Mouse (Mus musculus): ENCODE data around the gene Cby3. TPM values are rescaled to one million over a fixed set of nuclear protein-coding genes. Genes with fewer than 3 reads are reported as not detected.

The Cby3 gene
- polyA plus RNA-seq, 1 experiment from 2014 or later: 1.2 TPM

DNA sequence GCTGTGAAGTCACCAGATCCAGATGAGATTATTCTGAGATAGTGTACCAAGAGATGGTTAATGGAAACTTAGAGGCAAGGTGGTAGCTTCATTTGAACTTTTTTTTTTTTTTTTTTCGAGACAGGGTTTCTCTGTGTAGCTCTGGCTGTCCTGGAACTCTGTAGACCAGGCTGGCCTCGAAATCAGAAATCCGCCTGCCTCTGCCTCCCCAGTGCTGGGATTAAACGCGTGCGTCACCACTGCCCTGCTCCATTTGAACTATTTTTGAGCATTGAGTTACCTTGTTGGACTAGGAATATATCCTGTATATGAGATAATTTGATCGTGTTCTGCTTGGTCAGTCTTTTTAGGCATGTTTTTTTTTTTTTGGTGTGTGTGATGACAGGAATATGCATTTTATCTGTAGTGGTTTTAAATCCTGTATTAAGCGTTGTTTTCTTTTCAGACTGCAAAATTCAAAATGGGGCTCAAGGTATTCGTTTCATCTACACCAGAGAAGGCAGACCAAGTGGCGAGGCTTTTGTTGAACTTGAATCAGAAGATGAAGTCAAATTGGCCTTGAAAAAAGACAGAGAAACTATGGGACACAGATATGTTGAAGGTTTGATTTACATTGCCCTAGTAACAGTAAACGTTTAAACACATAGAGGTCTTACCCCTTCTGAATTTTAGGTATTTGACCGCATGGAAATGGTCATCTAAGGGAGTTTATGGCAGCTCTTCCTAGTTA is 24.9 kb downstream of the Cby3 start:
- Histone ChIP-seq H3K4me1 (peaks cover 34% of the 10 kb centered on the region), H3K4me2 (replicated peaks) (peak overlapping the region; percentile 59), H3K9ac (replicated peaks) (peak overlapping the region; percentile 99), H3K27me3 (no peaks in the 10 kb centered on the region), H3K9me3 (no peaks in the 10 kb centered on the region), H3K27ac (replicated peaks) (no peak overlapping the region), H3K36me3 (peaks cover 29% of the 10 kb centered on the region), H3K4me3 (peak overlapping the region; percentile 87)
- no peak for ATAC-seq (replicated peaks)
- 63% methylated on average over 12 of the region's 12 CpGs for WGBS

DNA sequence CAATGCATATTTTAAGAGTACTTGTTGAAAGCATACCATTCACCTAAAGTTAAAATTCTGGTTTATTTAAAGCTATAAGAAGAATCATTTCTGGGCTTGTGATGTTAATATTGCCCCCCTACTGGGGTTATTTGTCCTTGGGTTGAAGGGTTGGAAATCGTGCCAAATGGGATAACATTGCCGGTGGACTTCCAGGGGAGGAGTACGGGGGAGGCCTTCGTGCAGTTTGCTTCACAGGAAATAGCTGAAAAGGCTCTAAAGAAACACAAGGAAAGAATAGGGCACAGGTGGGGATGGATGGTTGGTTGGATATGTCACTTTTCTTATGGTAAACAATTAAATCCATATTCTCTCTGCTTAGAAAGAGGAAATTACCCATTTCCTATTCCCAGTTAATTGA is 27.0 kb downstream of the Cby3 start:
- H3K27me3 ChIP-seq: no peaks in the 10 kb centered on the region
- no peaks in the 10 kb centered on the region for H3K9me3 ChIP-seq
- peak overlapping the region; percentile 36 for H3K4me3 ChIP-seq
- peak overlapping the region; percentile 55 for H3K4me2 ChIP-seq (replicated peaks)
- WGBS: 15% methylated on average over 4 of the region's 4 CpGs
- peak overlapping the region; percentile 38; the same call in 1 of the 2 replicates for H3K9ac ChIP-seq (replicated peaks)
- H3K27ac ChIP-seq (replicated peaks): no peak overlapping the region
- no peak for ATAC-seq (replicated peaks)
- peaks cover 42% of the 10 kb centered on the region for H3K36me3 ChIP-seq
- peaks cover 30% of the 10 kb centered on the region for H3K4me1 ChIP-seq

DNA sequence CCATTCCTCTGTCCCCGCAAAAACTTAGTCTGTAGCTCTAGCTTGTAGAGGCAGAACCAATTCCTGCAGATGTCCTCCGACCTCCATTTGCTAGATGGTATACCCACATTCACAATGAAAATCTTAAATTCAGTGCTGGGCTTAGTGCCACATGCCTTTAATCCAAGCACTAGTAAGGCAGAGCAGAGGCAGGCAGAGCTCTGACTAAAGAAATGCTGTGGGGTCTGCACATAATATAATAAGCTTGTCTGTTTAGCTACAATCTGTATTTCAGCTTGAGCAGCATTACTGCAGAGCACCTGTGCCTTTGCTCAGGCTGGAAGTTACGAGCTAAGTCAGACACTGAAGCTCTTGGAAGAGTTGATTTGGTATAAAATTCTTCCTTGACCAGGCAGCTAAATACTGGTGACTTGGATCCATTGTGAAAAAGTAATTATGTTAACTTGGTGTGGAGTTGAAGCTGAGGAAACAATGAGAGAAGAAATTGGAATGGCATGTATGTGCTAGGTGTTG is 33.0 kb downstream of the Cby3 start:
- Histone ChIP-seq H3K27ac (replicated peaks) (no peak overlapping the region), H3K27me3 (no peaks in the 10 kb centered on the region), H3K4me2 (replicated peaks) (no peak overlapping the region), H3K9me3 (no peaks in the 10 kb centered on the region), H3K36me3 (peaks cover 76% of the 10 kb centered on the region), H3K9ac (replicated peaks) (no peak overlapping the region), H3K4me1 (peaks cover 5% of the 10 kb centered on the region), H3K4me3 (no peak overlapping the region)
- 81% methylated on average over 3 of the region's 3 CpGs for WGBS
- no peak for ATAC-seq (replicated peaks)

DNA sequence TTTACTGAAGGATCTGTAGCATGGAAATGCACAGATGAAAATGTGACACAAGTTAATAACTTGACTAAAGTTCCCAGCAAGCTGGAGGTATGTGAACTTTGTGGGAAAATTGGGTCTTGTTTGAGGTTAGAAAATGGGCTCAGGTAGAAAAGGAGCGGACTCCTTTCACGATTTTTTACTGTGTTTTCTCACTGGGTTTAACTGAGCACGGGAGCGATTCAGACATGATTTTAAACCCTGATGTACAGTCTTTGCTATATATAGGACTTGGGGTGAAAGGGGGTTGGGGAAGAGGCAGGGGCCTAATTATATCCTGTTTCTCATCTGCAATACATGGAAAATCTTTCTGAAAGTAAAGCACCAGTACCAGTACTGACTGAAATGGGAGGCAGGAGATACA is 33.4 kb downstream of the Cby3 start:
- H3K36me3 ChIP-seq: peaks cover 71% of the 10 kb centered on the region

DNA sequence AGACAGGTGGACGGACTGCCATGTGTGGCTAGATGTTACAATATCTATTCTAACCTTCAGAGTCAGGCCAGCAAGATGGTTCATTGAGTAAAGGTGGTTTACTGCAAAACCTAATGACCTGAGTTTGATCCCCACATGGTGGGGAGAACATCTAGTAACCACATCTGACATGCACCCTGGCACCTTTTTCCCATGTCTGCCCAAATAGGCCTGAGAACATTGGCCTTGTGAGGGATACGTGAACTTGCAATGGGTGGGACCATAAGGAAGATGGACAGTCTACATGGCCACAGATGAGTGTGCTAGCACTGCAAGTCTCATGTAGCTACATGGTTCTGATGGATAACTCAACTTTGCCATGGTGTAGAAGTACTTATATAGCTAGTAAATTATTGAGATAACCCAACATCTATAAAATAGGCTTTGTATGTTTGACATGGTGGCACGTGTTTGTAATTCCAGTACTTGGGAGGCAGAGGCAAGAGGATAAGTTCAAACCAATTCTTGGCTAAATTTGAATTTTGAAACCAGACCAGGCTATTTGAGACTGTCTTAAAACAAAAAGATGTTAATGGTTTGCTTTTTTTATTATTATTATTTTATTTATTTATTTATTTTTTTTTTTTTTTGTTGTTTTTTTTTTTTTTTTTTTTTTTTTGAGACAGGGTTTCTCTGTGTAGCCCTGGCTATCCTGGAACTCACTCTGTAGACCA is 34.1 kb downstream of the Cby3 start:
- H3K27me3 ChIP-seq: no peaks in the 10 kb centered on the region
- H3K36me3 ChIP-seq: peaks cover 68% of the 10 kb centered on the region
- H3K4me3 ChIP-seq: no peak overlapping the region
- H3K4me2 ChIP-seq (replicated peaks): no peak overlapping the region
- WGBS: 93% methylated on average over 3 of the region's 3 CpGs
- no peak for ATAC-seq (replicated peaks)
- no peak overlapping the region for H3K9ac ChIP-seq (replicated peaks)
- no peaks in the 10 kb centered on the region for H3K9me3 ChIP-seq
- H3K4me1 ChIP-seq: no peaks in the 10 kb centered on the region
- no peak overlapping the region for H3K27ac ChIP-seq (replicated peaks)

More for the DNA sequence above, 33.4 kb downstream of the Cby3 start:
- no peak overlapping the region for H3K4me3 ChIP-seq
- no peak overlapping the region for H3K9ac ChIP-seq (replicated peaks)
- no peak overlapping the region for H3K27ac ChIP-seq (replicated peaks)
- peaks cover 1% of the 10 kb centered on the region for H3K4me1 ChIP-seq
- H3K27me3 ChIP-seq: no peaks in the 10 kb centered on the region
- ATAC-seq (replicated peaks): no peak
- no peaks in the 10 kb centered on the region for H3K9me3 ChIP-seq
- H3K4me2 ChIP-seq (replicated peaks): no peak overlapping the region
- 92% methylated on average over 4 of the region's 4 CpGs for WGBS

DNA sequence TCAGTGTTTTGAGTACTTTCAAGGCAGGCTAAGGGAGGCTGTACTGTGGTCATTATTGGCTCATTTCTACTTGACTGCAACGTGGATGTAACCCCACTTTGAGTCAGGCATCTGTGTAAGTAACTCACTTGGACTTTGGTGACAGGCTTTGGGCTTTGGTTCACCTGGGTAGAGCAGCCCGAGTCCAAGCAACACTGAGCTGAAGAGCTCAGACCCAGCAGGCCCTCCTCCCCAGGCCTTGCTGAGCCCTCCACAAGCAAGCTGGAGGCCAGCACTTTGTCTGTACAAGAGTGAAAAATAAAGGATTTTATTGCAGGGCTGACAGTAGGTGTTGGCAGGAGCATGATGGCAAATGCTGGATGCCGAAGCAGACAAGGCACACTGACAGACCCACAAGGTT is 34.7 kb downstream of the Cby3 start:
- H3K4me3 ChIP-seq: no peak overlapping the region
- H3K36me3 ChIP-seq: peaks cover 71% of the 10 kb centered on the region
- no peaks in the 10 kb centered on the region for H3K9me3 ChIP-seq
- no peak overlapping the region for H3K4me2 ChIP-seq (replicated peaks)
- ATAC-seq (replicated peaks): no peak
- no peak overlapping the region for H3K9ac ChIP-seq (replicated peaks)
- H3K27ac ChIP-seq (replicated peaks): no peak overlapping the region; the same call in 1 of the 2 replicates
- H3K4me1 ChIP-seq: no peaks in the 10 kb centered on the region
- no peaks in the 10 kb centered on the region for H3K27me3 ChIP-seq
- 73% methylated on average over 3 of the region's 3 CpGs for WGBS

DNA sequence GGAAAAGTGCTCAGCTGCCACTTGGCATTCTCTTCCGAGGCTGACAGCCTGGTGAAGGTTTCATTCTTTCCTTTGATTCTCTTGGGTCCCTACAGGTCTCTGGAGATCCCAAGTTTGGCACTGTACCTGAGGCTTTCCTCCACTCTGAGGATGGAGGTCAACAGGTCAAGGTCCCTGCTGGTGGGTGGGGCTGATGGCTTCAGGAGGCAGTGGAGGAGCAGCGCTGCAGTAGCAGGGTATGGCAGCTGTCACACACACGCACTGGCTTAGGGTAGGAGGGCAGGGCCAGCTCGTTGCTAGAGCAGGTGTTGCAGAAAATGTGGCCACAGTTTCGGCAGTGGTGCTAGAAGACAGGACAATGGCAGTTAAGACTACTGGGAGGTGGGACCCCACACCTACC is 35.4 kb downstream of the Cby3 start:
- 77% methylated on average over 5 of the region's 5 CpGs for WGBS
- Histone ChIP-seq H3K4me3 (no peak overlapping the region), H3K9ac (replicated peaks) (no peak overlapping the region), H3K27me3 (no peaks in the 10 kb centered on the region), H3K4me1 (no peaks in the 10 kb centered on the region), H3K9me3 (no peaks in the 10 kb centered on the region), H3K4me2 (replicated peaks) (no peak overlapping the region), H3K27ac (replicated peaks) (no peak overlapping the region), H3K36me3 (peaks cover 73% of the 10 kb centered on the region)
- no peak for ATAC-seq (replicated peaks)

DNA sequence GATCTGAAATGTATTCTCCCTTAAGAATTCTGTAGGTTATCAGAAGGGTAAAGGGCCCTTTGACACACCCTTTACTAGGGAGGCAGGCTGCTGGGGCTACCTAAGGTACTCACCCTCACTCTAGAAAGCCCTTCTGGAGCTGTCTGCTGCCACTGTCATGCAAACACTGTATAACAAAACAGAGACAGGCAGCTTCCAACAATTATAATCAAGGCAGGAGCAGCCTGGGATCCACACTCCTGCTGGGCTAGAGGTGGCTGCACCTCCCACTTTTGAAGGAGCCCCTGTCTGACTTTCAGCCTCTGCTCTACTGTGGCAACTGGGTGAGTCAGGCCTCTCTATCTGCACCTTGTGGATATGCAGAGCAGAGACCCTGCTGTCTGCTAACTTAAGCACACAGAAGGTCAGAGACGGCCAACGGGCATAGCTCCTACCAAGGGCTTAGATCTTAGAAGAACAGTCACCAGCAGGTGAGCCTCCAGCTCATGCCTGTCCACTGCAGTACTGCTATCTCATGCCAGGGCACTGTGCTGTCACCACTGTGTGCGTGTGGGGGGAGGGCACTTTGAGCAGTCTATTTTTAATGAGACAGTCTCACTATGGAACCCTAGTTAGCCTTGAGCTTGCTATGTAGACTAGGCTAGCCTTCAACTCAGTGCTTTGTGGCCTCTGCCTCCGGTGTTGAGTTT is 37.2 kb downstream of the Cby3 start:
- H3K4me1 ChIP-seq: no peaks in the 10 kb centered on the region
- H3K27ac ChIP-seq (replicated peaks): no peak overlapping the region
- H3K4me2 ChIP-seq (replicated peaks): no peak overlapping the region
- no peaks in the 10 kb centered on the region for H3K27me3 ChIP-seq
- peaks cover 70% of the 10 kb centered on the region for H3K36me3 ChIP-seq
- H3K9me3 ChIP-seq: no peaks in the 10 kb centered on the region
- no peak overlapping the region for H3K4me3 ChIP-seq
- WGBS: 92% methylated on average over 4 of the region's 4 CpGs
- no peak overlapping the region for H3K9ac ChIP-seq (replicated peaks)
- no peak for ATAC-seq (replicated peaks)

DNA sequence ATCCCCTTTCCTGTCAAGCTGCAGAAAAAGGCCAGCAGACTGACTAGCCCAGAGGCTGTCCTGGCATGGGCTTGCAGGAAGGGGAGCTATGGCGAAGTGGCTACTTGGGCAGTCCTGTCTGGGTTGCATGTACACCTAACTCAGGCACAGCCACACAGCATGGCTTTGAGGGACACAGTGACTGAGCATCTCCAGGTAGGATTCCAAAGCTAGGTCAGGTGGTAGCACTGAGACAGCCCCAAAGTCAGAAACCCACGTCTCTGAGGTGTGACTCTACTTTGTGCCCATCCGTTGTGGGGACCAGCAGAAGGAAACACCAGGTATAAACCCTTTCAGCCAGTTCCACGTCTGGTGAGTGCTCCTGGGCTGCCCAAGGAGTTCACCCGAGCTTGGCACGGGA is 39.0 kb downstream of the Cby3 start:
- peaks cover 68% of the 10 kb centered on the region for H3K36me3 ChIP-seq
- H3K4me3 ChIP-seq: no peak overlapping the region
- H3K27me3 ChIP-seq: no peaks in the 10 kb centered on the region
- H3K9ac ChIP-seq (replicated peaks): no peak overlapping the region
- H3K4me1 ChIP-seq: no peaks in the 10 kb centered on the region
- H3K9me3 ChIP-seq: no peaks in the 10 kb centered on the region
- no peak overlapping the region for H3K4me2 ChIP-seq (replicated peaks)
- WGBS: 86% methylated on average over 6 of the region's 6 CpGs
- no peak for ATAC-seq (replicated peaks)
- no peak overlapping the region for H3K27ac ChIP-seq (replicated peaks)

DNA sequence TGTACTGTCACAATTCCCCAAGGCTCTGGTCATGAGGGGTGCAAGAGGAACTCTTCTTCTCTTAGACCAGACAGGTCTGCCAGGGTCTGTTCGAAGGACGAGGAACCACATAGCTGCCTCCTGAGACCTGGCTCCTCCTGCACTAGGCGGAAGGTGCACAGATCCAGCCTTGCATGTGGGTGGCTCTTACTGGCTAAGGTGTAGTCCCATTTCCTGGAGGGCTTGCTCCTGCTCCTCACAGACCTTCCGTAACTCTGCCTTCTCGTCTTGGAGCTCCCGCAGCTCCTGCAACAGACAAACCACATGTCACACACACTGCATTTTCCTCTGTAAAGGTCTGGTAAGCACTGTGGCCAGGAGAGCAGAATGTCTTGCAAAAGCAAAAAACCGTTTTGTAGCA is 40.5 kb downstream of the Cby3 start:
- Histone ChIP-seq H3K9me3 (no peaks in the 10 kb centered on the region), H3K27me3 (no peaks in the 10 kb centered on the region), H3K36me3 (peaks cover 68% of the 10 kb centered on the region), H3K27ac (replicated peaks) (no peak overlapping the region), H3K4me2 (replicated peaks) (no peak overlapping the region), H3K4me1 (no peaks in the 10 kb centered on the region), H3K9ac (replicated peaks) (no peak overlapping the region), H3K4me3 (no peak overlapping the region)
- WGBS: 91% methylated on average over 7 of the region's 7 CpGs
- ATAC-seq (replicated peaks): no peak

DNA sequence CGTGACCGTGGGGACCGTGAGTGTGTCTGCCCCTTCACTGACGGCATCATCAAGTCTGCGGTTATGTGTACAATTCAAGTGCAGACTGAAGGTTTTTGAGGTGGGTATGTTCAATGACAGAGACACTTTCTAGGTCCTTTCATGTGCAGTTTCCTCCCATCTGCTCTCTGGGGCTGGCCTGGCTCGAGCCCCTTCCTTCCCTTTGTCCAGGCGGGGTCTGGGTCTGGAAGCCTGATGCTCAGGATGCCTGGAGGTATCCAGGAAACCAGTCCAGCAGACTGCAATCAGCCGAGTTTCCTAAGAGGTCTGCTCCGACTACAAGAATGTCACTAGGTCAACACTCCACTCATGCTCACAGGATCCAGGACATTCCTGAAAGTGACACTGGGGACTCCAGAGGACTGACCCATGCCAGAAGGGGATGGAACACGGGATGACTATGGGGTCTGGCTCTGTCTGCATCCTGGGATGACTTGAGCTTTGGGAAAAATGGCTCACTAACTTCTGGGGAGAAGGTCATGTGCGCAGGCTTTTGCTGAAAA is 42.6 kb downstream of the Cby3 start:
- no peaks in the 10 kb centered on the region for H3K27me3 ChIP-seq
- 87% methylated on average over 11 of the region's 11 CpGs for WGBS
- H3K27ac ChIP-seq (replicated peaks): no peak overlapping the region
- no peak overlapping the region for H3K9ac ChIP-seq (replicated peaks)
- no peaks in the 10 kb centered on the region for H3K4me1 ChIP-seq
- no peak overlapping the region for H3K4me2 ChIP-seq (replicated peaks)
- no peak for ATAC-seq (replicated peaks)
- H3K36me3 ChIP-seq: peaks cover 66% of the 10 kb centered on the region
- H3K9me3 ChIP-seq: no peaks in the 10 kb centered on the region
- H3K4me3 ChIP-seq: no peak overlapping the region

DNA sequence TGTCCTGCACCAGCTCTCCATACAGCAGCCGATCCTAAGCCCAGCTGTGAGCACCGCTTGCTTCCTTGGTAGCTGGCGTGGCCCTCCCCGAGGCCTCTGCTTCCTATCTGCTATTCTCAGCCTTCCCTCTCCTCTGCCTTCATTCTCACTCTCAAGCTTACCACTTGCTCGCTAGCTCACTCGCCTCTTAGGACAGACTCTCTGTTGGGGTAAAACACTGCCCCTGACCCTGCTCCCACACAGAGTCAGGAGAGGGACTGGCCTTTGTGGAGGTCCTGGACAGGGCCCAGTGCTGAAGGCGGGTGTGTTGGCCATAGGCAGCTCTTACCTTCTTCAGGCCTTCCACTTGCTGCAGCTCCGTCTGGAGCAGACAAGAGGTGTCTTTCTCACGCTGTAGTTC is 43.1 kb downstream of the Cby3 start:
- H3K4me2 ChIP-seq (replicated peaks): no peak overlapping the region
- no peak overlapping the region for H3K27ac ChIP-seq (replicated peaks)
- no peak overlapping the region for H3K9ac ChIP-seq (replicated peaks)
- ATAC-seq (replicated peaks): no peak
- H3K9me3 ChIP-seq: no peaks in the 10 kb centered on the region
- 90% methylated on average over 9 of the region's 9 CpGs for WGBS
- no peak overlapping the region for H3K4me3 ChIP-seq
- no peaks in the 10 kb centered on the region for H3K27me3 ChIP-seq
- peaks cover 69% of the 10 kb centered on the region for H3K36me3 ChIP-seq
- no peaks in the 10 kb centered on the region for H3K4me1 ChIP-seq
